Mouse (Mus musculus) embryonic fibroblast, embryonic 13.5 days (primary cell): ENCODE data around the gene Tada3. TPM values are rescaled to one million over a fixed set of nuclear protein-coding genes. Genes with fewer than 3 reads are reported as not detected.
A peak's percentile ranks its signal among the peaks of the same experiment; 100 is the strongest.
"Not testable (repeated sequence)": the region's sequence is repeated elsewhere in the genome, so short reads cannot be mapped to it uniquely, and the experiment has no call there.

ENCODE experiments used
- H3K27ac ChIP-seq: 2 replicates; pipeline ENCODE4 v1.5.1; 2012; ENCODE audit warnings: low read length, control low read depth, inconsistent platforms; ENCODE audit not compliant: insufficient read depth
- H3K4me1 ChIP-seq: 2 replicates; pipeline ENCODE4 v1.6.1; 2011; ENCODE audit warnings: low read length; ENCODE audit not compliant: control insufficient read depth, insufficient read depth
- H3K4me3 ChIP-seq: 2 replicates; pipeline ENCODE4 v1.5.1; 2011; ENCODE audit warnings: mild to moderate bottlenecking, control low read depth, low read length; ENCODE audit not compliant: insufficient read depth
- CTCF ChIP-seq: IDR thresholded peaks from 2 replicates; pipeline ENCODE4 v1.5.1; 2011; ENCODE audit warnings: mild to moderate bottlenecking, control low read depth, low read length, moderate library complexity, borderline replicate concordance; ENCODE audit not compliant: insufficient read depth
- POLR2A ChIP-seq: IDR thresholded peaks from 2 replicates; pipeline ENCODE4 v1.6.1; 2011; ENCODE audit warnings: low read depth, mild to moderate bottlenecking, control low read depth, low read length, moderate library complexity
- polyA plus RNA-seq: library from polyadenylated mRNA; stranded (reverse); fragments of >200 nt; gene quantifications from 2 replicates; pipeline ENCODE4 v1.2.4, GENCODE M21; 2011; ENCODE audit warnings: low read depth; ENCODE audit not compliant: missing spikeins, insufficient read length

The Tada3 gene
- polyA plus RNA-seq, 1 experiment: 31.5 TPM

- TF ChIP-seq POLR2A: no peak
- no peak for TF ChIP-seq CTCF
- H3K4me3 ChIP-seq: no peak overlapping the region
- H3K27ac ChIP-seq: no peak overlapping the region
- H3K4me1 ChIP-seq: peaks cover 10% of the 10 kb centered on the region
Observed at GRCm38 (mm10) chr6:113346897-113347296, 30.8 kb downstream of the Tada3 start.

DNA sequence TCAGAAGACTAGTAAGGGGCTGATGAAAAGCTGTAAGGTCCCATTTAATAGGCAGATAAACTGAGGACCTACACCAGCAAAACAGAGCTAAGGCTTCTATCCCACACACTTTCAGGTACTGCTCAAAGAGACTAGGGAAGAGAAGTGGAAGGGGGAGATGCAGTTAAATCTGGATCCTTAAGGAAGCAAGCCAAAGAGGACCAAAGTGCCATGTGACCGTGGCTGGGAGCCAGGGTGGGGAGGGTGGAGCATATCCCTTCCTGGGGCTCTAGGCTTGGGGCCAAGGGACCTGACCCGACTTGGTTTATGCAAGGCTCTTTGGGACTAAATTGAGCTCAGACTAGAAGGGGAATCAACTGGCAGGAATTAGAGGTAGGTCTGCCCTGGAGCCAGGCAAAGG, 33.4 kb downstream of the Tada3 start:
- H3K4me3 ChIP-seq: no peak overlapping the region
- H3K4me1 ChIP-seq: peaks cover 10% of the 10 kb centered on the region
- no peak for TF ChIP-seq CTCF
- H3K27ac ChIP-seq: no peak overlapping the region

- Histone ChIP-seq H3K27ac (no peak within 1 kb of the TSS), H3K4me3 (peak within 1 kb of the TSS; percentile 58), H3K4me1 (peaks cover 10% of the 10 kb centered on the region)
- peak; percentile 92 for TF ChIP-seq POLR2A
- TF ChIP-seq CTCF: no peak
Observed at GRCm38 (mm10) chr6:113343177-113344092, 34.2 kb downstream of the Tada3 start, which contains the start of gene Camk1. Gene Camk1 (minus strand): TSS chr6:113343984.

DNA sequence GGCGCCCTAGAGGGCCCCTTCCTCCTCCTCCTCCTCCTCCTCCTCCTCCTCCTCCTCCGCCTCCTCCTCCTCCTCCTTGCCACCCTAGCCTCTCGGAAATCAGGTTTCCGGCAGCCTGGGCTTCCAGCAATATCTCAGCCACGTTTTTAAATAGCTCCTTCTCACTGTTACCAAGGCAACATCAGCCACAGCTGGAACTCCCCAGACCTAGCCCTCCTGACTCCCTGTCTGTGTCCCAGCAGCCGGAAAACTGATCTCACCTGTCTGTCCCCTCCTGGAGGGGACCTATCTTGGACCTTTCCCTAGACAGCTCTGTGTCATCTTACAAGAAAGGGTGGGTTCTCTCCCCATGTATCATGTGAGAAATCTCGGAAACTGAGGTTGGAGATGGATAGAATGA, 35.4 kb downstream of the Tada3 start:
- Histone ChIP-seq H3K4me1 (peaks cover 10% of the 10 kb centered on the region), H3K27ac (no peak overlapping the region), H3K4me3 (peak overlapping the region; percentile 58)
- TF ChIP-seq CTCF (no peak), POLR2A (no peak)

GRCm38 (mm10) chr6:113341574-113341973, 36.1 kb downstream of the Tada3 start:
- no peak for TF ChIP-seq POLR2A
- no peak for TF ChIP-seq CTCF
- H3K4me3 ChIP-seq: no peak overlapping the region
- peaks cover 10% of the 10 kb centered on the region for H3K4me1 ChIP-seq
- H3K27ac ChIP-seq: no peak overlapping the region

DNA sequence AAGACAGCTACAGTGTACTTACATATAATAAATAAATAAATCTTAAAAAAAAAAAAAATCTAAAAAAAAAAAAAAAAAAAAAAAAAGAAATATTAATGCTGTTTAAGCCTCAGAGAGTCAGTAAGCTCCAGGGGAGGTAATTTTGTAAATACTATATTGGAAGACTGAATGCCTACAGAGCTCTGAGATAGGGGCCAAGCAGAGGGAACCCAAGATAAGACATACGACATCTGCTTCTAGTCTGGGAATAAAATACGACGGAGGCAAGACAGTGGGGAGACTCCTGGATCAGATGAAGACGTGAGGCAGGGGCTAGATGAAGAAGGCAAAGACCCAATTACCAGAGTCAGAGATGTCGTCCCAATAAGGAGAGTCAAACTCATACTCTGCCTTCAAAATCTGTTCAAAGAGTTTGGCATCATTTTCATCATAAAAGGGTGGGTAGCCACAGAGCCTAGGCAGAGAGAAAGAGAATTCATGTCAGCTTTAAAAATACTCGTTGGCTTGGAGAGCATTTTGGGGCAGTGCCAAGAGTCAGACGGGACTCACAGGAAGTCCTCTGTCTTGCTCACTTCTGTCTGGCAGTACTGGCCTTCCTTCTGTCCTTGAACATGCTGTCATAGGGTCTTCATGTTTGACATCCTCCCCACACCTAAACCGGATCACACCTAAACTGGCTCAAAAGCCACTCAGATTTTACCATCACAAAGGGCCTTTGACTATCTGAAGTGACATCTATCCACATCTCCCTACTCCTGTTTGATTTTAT, 40.6 kb downstream of the Tada3 start:
- TF ChIP-seq CTCF: no peak
- no peak for TF ChIP-seq POLR2A
- no peak overlapping the region for H3K27ac ChIP-seq
- no peak overlapping the region for H3K4me3 ChIP-seq
- H3K4me1 ChIP-seq: no peaks in the 10 kb centered on the region

DNA sequence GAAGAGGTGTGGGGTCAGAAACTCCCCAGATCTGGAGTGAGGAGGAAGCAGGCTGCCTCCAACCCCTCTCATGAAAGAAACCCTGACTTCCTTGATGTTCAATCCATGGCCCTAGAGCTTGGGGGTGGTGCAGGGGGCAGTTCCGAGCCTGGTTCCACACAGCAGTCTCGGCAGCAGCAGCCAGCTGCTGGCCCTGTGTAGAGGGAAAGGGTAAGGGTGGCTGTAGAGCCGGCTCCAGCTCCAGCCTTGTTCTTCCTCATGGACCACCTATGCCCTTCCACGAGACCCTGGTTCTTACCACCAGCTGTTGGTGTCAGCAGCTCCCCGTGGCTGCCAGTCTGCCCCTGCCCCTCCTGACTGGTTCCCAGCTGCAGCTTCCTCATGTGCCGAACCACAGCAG, 43.5 kb downstream of the Tada3 start:
- TF ChIP-seq POLR2A: no peak
- no peak for TF ChIP-seq CTCF
- no peak overlapping the region for H3K27ac ChIP-seq
- no peak overlapping the region for H3K4me3 ChIP-seq
- 0 out of 2 replicates have a peak, but pooled peaks cover 3% of the 10 kb centered on the region for H3K4me1 ChIP-seq

- Histone ChIP-seq H3K4me1 (peaks cover 3% of the 10 kb centered on the region; the same call in 1 of the 2 replicates), H3K4me3 (no peak overlapping the region), H3K27ac (no peak overlapping the region)
- TF ChIP-seq CTCF (no peak), POLR2A (no peak)
Observed at GRCm38 (mm10) chr6:113333137-113333950, 44.3 kb downstream of the Tada3 start.

DNA sequence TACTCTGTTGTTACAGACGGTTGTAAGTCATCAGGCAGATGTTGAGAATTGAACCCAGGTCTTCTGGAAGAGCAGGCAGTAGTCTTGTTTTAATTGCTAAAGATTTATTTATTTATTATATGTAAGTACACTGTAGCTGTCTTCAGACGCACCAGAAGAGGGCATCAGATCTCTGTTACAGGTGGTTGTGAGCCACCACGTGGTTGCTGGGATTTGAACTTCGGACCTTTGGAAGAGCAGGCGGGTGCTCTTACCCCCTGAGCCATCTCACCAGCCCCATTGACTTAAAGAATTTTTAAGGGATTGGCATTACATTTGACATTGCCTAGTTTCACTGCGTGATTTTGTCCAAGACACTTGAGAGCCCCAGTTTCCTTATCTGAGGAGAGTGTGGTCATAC, 44.9 kb downstream of the Tada3 start:
- not testable (repeated sequence) for H3K4me3 ChIP-seq, H3K27ac ChIP-seq, H3K4me1 ChIP-seq

- no peak overlapping the region for H3K27ac ChIP-seq
- TF ChIP-seq CTCF (no peak), POLR2A (no peak)
- H3K4me1 ChIP-seq: peaks cover 5% of the 10 kb centered on the region; the same call in 1 of the 2 replicates
- no peak overlapping the region for H3K4me3 ChIP-seq
Observed at GRCm38 (mm10) chr6:113331721-113332120, 46.0 kb downstream of the Tada3 start.
